Mouse (Mus musculus): ENCODE measurements around the gene Olfr1048.
"Not testable (repeated sequence)": the region's sequence is repeated elsewhere in the genome, so short reads cannot be mapped to it uniquely, and the experiment has no call there.

The Olfr1048 gene

GRCm38 (mm10) chr2:86240189-86240588 is at the start of gene Olfr1048:
Gene Olfr1048 (minus strand): TSS chr2:86240289.
- DNase-seq = no peak

GRCm38 (mm10) chr2:86278988-86279387 is 38.9 kb upstream of the Olfr1048 start, which contains the start of gene Olfr1051:
Gene Olfr1051 (minus strand): TSS chr2:86279088.
- DNase-seq = not testable (repeated sequence)

DNA sequence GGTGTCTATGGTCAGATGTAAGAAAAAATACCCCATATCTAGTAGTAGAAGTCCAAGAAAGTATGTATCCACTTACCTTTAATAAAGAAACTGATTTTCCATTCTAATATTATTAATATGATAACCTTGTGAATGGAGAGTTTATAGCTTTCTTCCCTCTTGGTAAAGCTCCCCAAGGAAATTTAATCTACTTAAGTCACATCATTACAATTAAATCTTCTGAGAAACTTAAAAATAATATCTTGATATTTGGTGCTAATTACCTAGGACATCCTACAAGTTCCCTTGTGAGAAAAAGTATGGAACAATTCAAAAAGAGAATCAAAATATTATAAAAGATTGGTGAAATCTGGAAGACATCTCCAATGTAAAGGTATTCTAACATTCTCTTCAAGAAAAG is 18.1 kb upstream of the Olfr1048 start, which contains the start of gene Olfr1049:
Gene Olfr1049 (minus strand): TSS at position 101 of the 400 bp plus-strand sequence.
- not testable (repeated sequence) for DNase-seq

DNA sequence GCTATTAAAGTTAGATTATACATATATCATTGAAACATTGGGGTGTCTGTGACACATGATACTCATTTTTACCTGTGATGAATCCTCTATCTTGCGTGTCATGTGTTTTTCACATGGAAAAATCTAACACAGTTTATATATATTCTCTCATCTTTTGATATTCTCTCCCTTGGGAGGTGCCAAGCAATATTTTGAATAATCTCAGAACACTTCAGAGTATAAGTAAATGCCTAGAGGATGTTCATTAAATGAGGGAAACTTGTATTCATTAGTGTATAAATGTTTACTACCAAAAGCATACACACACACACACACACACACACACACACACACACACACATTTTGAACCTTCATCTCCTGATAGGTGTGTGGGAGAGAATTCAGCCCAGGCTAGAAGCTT is 8.8 kb downstream of the Olfr1048 start, which contains the start of gene Olfr1047:
Gene Olfr1047 (minus strand): TSS at position 101 of the 400 bp plus-strand sequence.
- DNase-seq = no peak

GRCm38 (mm10) chr2:86219214-86219613 is 20.9 kb downstream of the Olfr1048 start, which contains the start of gene Olfr1046:
Gene Olfr1046 (minus strand): TSS chr2:86219314.
- DNase-seq = no peak

GRCm38 (mm10) chr2:86202909-86203308 is 37.2 kb downstream of the Olfr1048 start, which contains the start of gene Olfr1045:
Gene Olfr1045 (minus strand): TSS chr2:86203009.
- DNase-seq = no peak

DNA sequence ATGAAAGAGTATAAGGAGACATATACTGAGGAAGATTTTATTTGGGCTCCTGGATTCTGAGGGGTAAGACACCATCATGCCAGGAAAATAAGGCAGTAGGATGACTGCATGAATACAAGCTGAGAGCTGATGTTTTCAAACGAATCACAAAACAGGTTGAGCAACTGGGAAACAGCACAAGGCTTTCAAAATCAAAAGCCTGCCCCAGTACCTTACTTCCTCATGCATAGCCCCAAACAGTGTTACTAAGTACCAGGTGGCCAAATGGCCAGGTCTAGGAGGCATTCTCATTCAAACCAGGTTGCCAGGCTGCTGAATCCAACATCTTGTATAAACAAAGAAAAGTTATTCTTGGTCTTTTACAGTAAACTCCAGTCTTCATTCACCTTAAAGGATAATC is 44.2 kb downstream of the Olfr1048 start:
- no peak for DNase-seq

- DNase-seq = no peak
Measured at GRCm38 (mm10) chr2:86185583-86185982, 54.5 kb downstream of the Olfr1048 start, which contains the start of gene Olfr52. Gene Olfr52 (minus strand): TSS chr2:86185683.

Measured in cerebellum, adult 8-10 months (tissue).